Mouse (Mus musculus): ENCODE results near the gene Ano1.
A peak's percentile ranks its signal among the peaks of the same experiment; 100 is the strongest.

DNA sequence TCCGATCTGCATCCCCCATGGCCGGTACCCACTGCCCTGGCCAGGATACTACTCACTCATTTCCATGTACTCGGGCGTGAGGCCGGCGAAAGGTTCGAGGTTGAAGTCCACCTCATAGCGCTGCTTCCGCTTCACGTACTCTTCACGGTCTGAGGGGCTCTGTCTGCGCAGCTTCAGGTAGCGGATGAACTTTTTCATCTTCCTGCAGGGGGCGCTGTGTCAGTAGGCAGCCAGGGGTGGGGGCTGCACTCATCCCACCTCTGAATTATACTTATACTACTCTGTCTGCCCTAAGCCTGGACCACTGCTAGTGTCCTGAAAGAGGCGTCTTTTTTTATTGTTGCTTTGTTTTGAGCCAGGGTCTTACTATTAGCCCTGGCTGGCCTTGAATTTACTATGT lies 143.9 kb downstream of the Ano1 start:
- no peak for TF ChIP-seq EP300 (IDR thresholded peaks at IDR 0.05; ENCODE audit: low read depth)
- peak; percentile 52 for TF ChIP-seq CTCF (IDR thresholded peaks at IDR 0.05; ENCODE audit: low read depth)

Data from liver, embryonic 14.5 days (tissue).